Mouse (Mus musculus) forebrain, embryonic 15.5 days (tissue): ENCODE data around the gene Slc31a2. TPM values are rescaled to one million over a fixed set of nuclear protein-coding genes. Genes with fewer than 3 reads are reported as not detected.
"Not testable (repeated sequence)": the region's sequence is repeated elsewhere in the genome, so short reads cannot be mapped to it uniquely, and the experiment has no call there.

Experiments used
- ATAC-seq: fragments of 200-750 bp; cut with Nextera tagmentation; replicated peaks from 2 replicates; pipeline ENCODE4 v1.8.0; 2017; ENCODE audit warnings: mild to moderate bottlenecking, moderate TSS enrichment, moderate library complexity
- H3K27ac ChIP-seq: fragments of 300-500 bp; sonication (generic); replicated peaks from 2 replicates; pipeline ENCODE4 v1.5.1; 2015; ENCODE audit warnings: mild to moderate bottlenecking, inconsistent platforms
- H3K27me3 ChIP-seq: fragments of 300-500 bp; sonication (generic); 2 replicates; pipeline ENCODE4 v1.6.1; 2015; ENCODE audit warnings: inconsistent platforms
- H3K36me3 ChIP-seq: fragments of 300-500 bp; sonication (generic); 2 replicates; pipeline ENCODE4 v1.6.1; 2015; ENCODE audit warnings: mild to moderate bottlenecking, inconsistent platforms
- H3K4me1 ChIP-seq: fragments of 300-500 bp; sonication (generic); 2 replicates; pipeline ENCODE4 v1.6.1; 2015; ENCODE audit warnings: inconsistent platforms
- H3K4me2 ChIP-seq: fragments of 300-500 bp; sonication (generic); replicated peaks from 2 replicates; pipeline ENCODE4 v1.6.1; 2015; ENCODE audit warnings: mild to moderate bottlenecking, inconsistent platforms
- H3K4me3 ChIP-seq: fragments of 300-500 bp; sonication (generic); 2 replicates; pipeline ENCODE4 v1.5.1; 2015; ENCODE audit warnings: mild to moderate bottlenecking, inconsistent platforms
- H3K9ac ChIP-seq: fragments of 300-500 bp; sonication (generic); replicated peaks from 2 replicates; pipeline ENCODE4 v1.6.1; 2015; ENCODE audit warnings: mild to moderate bottlenecking, inconsistent platforms
- H3K9me3 ChIP-seq: fragments of 300-500 bp; sonication (generic); 2 replicates; pipeline ENCODE4 v1.6.1; 2016; ENCODE audit warnings: inconsistent platforms
- WGBS: fragments of 180-500 bp; shearing (Covaris S2); methylation state at CpG from one replicate; pipeline ENCODE4 v1.1.7; 2015; ENCODE audit warnings: mixed read lengths; 5-methylcytosine and 5-hydroxymethylcytosine counted together
- polyA plus RNA-seq: library from polyadenylated mRNA; unstranded; fragments of >200 nt; fragmentation: Nextera tagmentation; extraction: Ambion mirVana; gene quantifications from 2 replicates; pipeline ENCODE4 v1.2.1, GENCODE M21; 2015

Gene Slc31a2
- polyA plus RNA-seq, 1 experiment from 2014 or later = 11.1 TPM

GRCm38 (mm10) chr4:62263133-62263844 is 927 bp downstream of the Slc31a2 start:
- H3K4me3 ChIP-seq = no peak overlapping the region
- H3K36me3 ChIP-seq = no peaks in the 10 kb centered on the region
- 0 out of 2 replicates have a peak, but pooled peaks cover 3% of the 10 kb centered on the region for H3K4me1 ChIP-seq
- no peak overlapping the region for H3K4me2 ChIP-seq
- no peaks in the 10 kb centered on the region for H3K9me3 ChIP-seq
- H3K27me3 ChIP-seq = no peaks in the 10 kb centered on the region
- 39% methylated on average over 7 of the region's 7 CpGs for WGBS
- H3K9ac ChIP-seq = no peak overlapping the region
- no peak overlapping the region for H3K27ac ChIP-seq
- no peak; the same call in 1 of the 2 replicates for ATAC-seq

DNA sequence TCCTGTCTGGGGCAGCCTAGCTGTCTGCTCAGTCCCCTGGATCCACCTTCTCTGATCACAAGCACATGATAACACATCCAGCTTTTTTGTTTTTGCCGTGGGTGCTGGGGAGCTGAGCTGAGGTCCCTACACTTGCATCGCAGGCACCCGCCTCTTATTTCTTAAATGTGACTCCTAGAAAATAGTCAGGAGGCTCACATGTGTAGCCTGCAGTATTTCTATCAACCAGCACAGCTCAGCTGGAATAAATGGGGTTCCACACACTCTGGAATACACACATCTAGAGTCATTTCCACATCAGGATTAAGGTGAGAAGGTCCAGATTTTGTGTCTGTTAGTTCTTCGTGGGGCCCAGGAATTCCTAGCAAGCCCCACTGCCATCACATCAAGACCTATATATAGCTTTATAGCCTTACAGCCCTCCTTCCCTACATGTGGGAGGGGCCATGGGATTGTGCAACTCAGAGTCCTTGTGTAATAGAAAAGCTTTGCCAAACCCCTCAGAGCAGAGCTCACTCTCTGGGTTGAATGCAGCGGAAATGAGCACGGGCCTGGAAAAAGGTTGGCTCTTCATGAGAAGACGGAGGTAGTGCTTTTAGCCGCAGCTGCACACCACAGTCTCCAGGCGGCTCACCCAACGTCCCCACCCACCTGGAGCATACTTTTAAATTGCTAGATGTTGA is 2.9 kb downstream of the Slc31a2 start:
- no peak overlapping the region for H3K4me2 ChIP-seq
- H3K27me3 ChIP-seq = no peaks in the 10 kb centered on the region
- no peak overlapping the region for H3K9ac ChIP-seq
- no peaks in the 10 kb centered on the region for H3K36me3 ChIP-seq
- H3K9me3 ChIP-seq = no peaks in the 10 kb centered on the region
- H3K27ac ChIP-seq = no peak overlapping the region
- 0 out of 2 replicates have a peak, but pooled peaks cover 3% of the 10 kb centered on the region for H3K4me1 ChIP-seq
- no peak for ATAC-seq
- WGBS = 82% methylated on average over 10 of the region's 10 CpGs
- no peak overlapping the region for H3K4me3 ChIP-seq

DNA sequence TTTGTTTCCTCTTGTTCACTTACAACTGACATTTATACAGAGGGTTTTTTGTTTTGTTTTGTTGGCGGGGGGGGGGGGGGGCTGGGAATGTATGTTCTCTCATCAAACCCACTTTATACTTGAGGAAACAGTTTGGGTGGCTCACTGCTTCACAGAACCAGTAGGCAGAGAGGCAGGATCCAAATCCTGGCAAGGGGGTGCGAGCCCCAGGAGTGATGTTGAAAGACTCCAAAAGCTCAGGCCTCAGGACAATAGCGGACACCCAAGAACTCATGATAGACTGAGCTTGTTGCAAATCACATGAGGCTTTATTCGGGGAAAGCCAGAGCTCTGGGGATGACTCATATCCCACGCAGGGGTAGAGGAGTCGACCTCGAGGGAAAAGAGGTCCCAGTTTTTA is 3.7 kb downstream of the Slc31a2 start:
- H3K9ac ChIP-seq, H3K4me3 ChIP-seq, H3K27me3 ChIP-seq, H3K9me3 ChIP-seq, H3K27ac ChIP-seq, ATAC-seq, H3K4me2 ChIP-seq, H3K4me1 ChIP-seq, H3K36me3 ChIP-seq: not testable (repeated sequence)
- whole genome bisulfite sequencing = 78% methylated on average over 7 of the region's 7 CpGs

GRCm38 (mm10) chr4:62267101-62267500 is 4.7 kb downstream of the Slc31a2 start:
- no peak overlapping the region for H3K9ac ChIP-seq

GRCm38 (mm10) chr4:62272696-62273095 is 10.3 kb downstream of the Slc31a2 start:
- WGBS = 91% methylated on average over 10 of the region's 10 CpGs
- no peak overlapping the region for H3K4me2 ChIP-seq

More at GRCm38 (mm10) chr4:62267101-62267500, 4.7 kb downstream of the Slc31a2 start:
- H3K36me3 ChIP-seq = no peaks in the 10 kb centered on the region
- no peak overlapping the region for H3K4me3 ChIP-seq
- no peaks in the 10 kb centered on the region for H3K9me3 ChIP-seq
- H3K4me1 ChIP-seq = 0 out of 2 replicates have a peak, but pooled peaks cover 3% of the 10 kb centered on the region
- H3K4me2 ChIP-seq = no peak overlapping the region
- 77% methylated on average over 10 of the region's 10 CpGs for WGBS
- no peaks in the 10 kb centered on the region for H3K27me3 ChIP-seq
- ATAC-seq = no peak
- H3K27ac ChIP-seq = no peak overlapping the region

DNA sequence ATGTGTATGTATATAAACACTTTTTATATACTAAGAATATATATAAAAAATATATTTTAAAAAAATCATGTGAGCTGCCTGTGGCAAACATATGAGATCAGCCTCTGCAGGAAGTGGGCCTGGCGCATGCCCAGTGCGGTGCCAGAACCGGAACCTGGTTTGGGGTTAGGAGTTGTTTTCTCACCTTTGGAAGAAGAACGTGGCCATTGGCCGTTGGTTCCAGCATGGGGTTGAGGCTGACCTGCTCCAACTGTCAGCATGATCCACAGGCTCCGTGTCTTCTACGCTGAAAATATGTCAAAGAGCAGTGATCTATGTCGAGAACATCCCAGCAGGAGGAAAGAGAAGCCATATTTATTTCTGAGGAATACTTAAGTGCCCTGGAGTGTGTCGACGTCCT is 11.6 kb downstream of the Slc31a2 start:
- H3K4me3 ChIP-seq = no peak overlapping the region
- H3K27ac ChIP-seq = no peak overlapping the region
- H3K9ac ChIP-seq = no peak overlapping the region

More at GRCm38 (mm10) chr4:62272696-62273095, 10.3 kb downstream of the Slc31a2 start:
- peaks cover 8% of the 10 kb centered on the region; the same call in 1 of the 2 replicates for H3K4me1 ChIP-seq
- H3K36me3 ChIP-seq = no peaks in the 10 kb centered on the region
- H3K9ac ChIP-seq = no peak overlapping the region
- ATAC-seq = no peak
- no peaks in the 10 kb centered on the region for H3K27me3 ChIP-seq
- H3K9me3 ChIP-seq = no peaks in the 10 kb centered on the region
- H3K4me3 ChIP-seq = no peak overlapping the region
- H3K27ac ChIP-seq = no peak overlapping the region

DNA sequence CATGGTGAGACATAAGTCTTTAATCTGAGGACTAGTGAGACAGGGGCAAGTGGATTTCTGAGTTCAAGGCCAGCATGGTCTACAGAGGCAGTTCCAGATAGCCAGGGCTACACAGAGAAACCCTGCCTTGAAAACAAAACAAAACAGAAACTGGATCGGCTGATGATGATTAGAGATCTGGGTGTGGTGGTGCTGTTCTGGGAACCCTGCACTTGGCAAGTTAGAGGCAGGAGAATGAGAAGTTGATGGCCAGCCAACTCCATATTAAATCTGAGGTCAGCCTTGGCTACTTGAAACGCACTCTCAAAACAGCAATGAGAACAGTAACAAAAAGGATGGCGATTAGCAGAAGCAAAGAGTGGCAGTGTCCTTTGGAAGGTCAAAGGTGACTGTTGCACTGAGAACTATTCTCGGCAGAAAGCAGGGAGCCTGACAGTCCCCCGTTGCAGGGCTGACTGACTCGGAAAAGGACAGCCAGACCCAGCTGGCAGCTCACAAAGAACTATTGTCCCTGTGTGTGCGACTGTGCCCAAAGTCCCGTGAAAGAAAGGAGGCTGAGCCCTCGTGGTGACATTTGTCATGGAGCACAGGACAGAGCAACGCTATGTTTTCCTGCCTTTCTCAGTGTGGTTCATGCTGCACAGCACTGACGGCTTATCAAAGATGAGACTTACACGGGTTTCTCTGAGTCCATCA is 12.6 kb downstream of the Slc31a2 start:
- ATAC-seq = peak; percentile 71

More for the DNA sequence above, 11.6 kb downstream of the Slc31a2 start:
- no peak for ATAC-seq
- Histone ChIP-seq H3K9me3 (no peaks in the 10 kb centered on the region), H3K4me1 (peaks cover 8% of the 10 kb centered on the region; the same call in 1 of the 2 replicates), H3K36me3 (no peaks in the 10 kb centered on the region), H3K4me2 (no peak overlapping the region), H3K27me3 (no peaks in the 10 kb centered on the region)
- 94% methylated on average over 10 of the region's 10 CpGs for WGBS

DNA sequence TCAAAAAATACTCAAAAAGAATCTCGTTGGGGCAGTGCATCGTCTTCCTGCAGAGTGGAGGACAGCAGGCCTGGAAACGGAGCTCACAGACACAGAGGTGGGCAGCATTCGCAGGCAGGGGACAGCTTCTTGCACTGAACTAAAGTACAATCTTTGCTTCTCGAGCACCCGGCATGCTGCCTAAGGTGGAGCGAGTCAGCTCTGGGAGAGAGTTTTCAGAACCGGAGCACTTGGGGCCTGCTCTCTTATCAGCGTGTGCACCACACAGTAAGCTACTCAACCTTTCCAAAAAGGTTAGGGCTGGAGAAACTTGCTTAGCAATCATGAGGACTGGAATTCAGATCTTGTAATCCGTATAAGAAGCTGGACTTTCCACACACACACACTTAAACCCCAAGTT is 14.3 kb downstream of the Slc31a2 start:
- Histone ChIP-seq H3K4me2 (no peak overlapping the region), H3K4me1 (peaks cover 8% of the 10 kb centered on the region; the same call in 1 of the 2 replicates), H3K36me3 (no peaks in the 10 kb centered on the region), H3K27ac (no peak overlapping the region), H3K27me3 (no peaks in the 10 kb centered on the region), H3K9ac (no peak overlapping the region), H3K4me3 (no peak overlapping the region), H3K9me3 (no peaks in the 10 kb centered on the region)
- no peak for ATAC-seq
- WGBS = 84% methylated on average over 10 of the region's 10 CpGs

More for the DNA sequence above, 12.6 kb downstream of the Slc31a2 start:
- WGBS = 1% methylated on average over 12 of the region's 12 CpGs
- Histone ChIP-seq H3K27me3 (no peaks in the 10 kb centered on the region), H3K4me2 (0 out of 2 replicates have a peak overlapping the region, but pooled peaks have one; percentile 6), H3K36me3 (no peaks in the 10 kb centered on the region), H3K9ac (no peak overlapping the region), H3K9me3 (no peaks in the 10 kb centered on the region), H3K27ac (no peak overlapping the region; the same call in 1 of the 2 replicates), H3K4me1 (peaks cover 8% of the 10 kb centered on the region; the same call in 1 of the 2 replicates), H3K4me3 (no peak overlapping the region)

DNA sequence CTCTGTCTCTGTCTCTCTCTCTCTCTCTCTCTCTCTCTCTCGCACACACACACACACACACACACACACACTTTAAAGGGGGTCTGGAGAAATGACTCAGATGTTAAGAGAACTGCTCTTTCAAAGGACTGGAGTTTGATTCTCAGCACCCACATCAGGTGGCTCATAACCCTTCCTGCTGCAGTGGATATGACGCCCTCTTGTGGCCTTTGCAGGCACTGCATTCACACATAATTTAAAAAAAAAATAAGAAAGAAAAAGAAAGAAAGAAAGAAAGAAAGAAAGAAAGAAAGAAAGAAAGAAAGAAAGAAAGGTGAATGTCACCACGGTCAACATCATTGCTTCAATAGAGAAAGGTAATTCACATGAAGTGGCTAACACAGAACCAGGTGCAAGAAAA is 14.9 kb downstream of the Slc31a2 start:
- H3K9ac ChIP-seq = no peak overlapping the region
- H3K4me2 ChIP-seq = no peak overlapping the region
- 73% methylated on average over 3 of the region's 3 CpGs for WGBS
- no peak overlapping the region for H3K27ac ChIP-seq
- no peak overlapping the region for H3K4me3 ChIP-seq
- H3K4me1 ChIP-seq = peaks cover 8% of the 10 kb centered on the region; the same call in 1 of the 2 replicates
- H3K9me3 ChIP-seq = no peaks in the 10 kb centered on the region
- no peak for ATAC-seq
- no peaks in the 10 kb centered on the region for H3K27me3 ChIP-seq
- no peaks in the 10 kb centered on the region for H3K36me3 ChIP-seq

DNA sequence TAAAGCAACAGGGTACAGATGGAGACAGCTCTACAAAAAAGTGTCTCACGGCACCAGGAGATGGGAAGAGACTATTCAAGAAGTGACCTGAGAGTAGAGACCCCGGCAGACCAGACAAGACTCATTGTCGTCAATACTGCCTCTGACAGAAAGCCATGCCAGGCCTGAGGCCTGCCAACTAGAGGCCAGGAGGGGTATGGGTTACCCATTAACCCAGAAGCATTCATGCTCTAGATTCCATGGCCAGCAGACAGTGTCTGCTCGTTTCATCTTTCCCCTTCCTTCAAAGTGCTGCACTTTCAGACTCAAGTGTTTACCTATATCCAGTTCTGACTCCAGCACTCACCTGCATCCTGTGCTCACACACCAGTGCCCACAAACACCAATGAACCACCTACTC is 15.7 kb downstream of the Slc31a2 start:
- Histone ChIP-seq H3K4me1 (peaks cover 8% of the 10 kb centered on the region; the same call in 1 of the 2 replicates), H3K4me3 (no peak overlapping the region), H3K27me3 (no peaks in the 10 kb centered on the region), H3K9ac (no peak overlapping the region), H3K9me3 (no peaks in the 10 kb centered on the region), H3K27ac (no peak overlapping the region), H3K36me3 (no peaks in the 10 kb centered on the region), H3K4me2 (no peak overlapping the region)
- no peak for ATAC-seq
- WGBS = 76% methylated on average over 4 of the region's 4 CpGs

DNA sequence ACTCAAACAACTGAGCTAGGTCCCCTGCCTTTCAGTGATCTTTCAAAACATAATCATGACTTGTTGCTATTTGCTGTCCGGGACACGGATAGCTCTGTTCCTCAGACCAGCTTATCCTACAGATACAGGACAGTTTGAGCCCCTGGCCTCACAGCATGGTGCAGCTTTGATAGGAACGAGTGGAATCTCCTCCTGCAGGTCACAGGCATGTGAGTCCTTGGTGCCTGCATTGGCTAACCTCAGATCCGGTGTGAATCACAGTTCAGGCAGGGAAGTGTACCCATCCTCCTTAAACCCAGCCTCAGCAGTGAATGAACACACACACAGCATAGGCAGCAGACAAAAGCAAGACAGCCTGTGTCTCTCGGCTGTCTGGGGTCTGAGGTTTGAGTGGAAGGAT is 19.0 kb downstream of the Slc31a2 start:
- Histone ChIP-seq H3K4me3 (no peak overlapping the region), H3K4me1 (peaks cover 6% of the 10 kb centered on the region), H3K9ac (no peak overlapping the region), H3K9me3 (no peaks in the 10 kb centered on the region), H3K4me2 (no peak overlapping the region), H3K27me3 (no peaks in the 10 kb centered on the region), H3K27ac (no peak overlapping the region), H3K36me3 (no peaks in the 10 kb centered on the region)
- no peak for ATAC-seq
- 58% methylated on average over 5 of the region's 5 CpGs for WGBS

GRCm38 (mm10) chr4:62282969-62283368 is 20.6 kb downstream of the Slc31a2 start:
- 85% methylated on average over 7 of the region's 7 CpGs for WGBS

More at GRCm38 (mm10) chr4:62282969-62283368, 20.6 kb downstream of the Slc31a2 start:
- Histone ChIP-seq H3K4me3 (no peak overlapping the region), H3K27me3 (no peaks in the 10 kb centered on the region), H3K4me2 (no peak overlapping the region), H3K9me3 (no peaks in the 10 kb centered on the region), H3K9ac (no peak overlapping the region), H3K4me1 (peaks cover 17% of the 10 kb centered on the region), H3K36me3 (no peaks in the 10 kb centered on the region), H3K27ac (no peak overlapping the region)
- ATAC-seq = no peak
